Mouse (Mus musculus) cerebellum, adult 9-11 months (tissue): ENCODE data around the gene Cryba4.

Experiments
- DNase-seq: peaks from one replicate; pipeline ENCODE4 v3.0.0; 2022

The Cryba4 gene

GRCm38 (mm10) chr5:112265110-112265509 is 12.8 kb upstream of the Cryba4 start:
- no peak for DNase-seq

GRCm38 (mm10) chr5:112264099-112264498 is 11.8 kb upstream of the Cryba4 start:
- DNase-seq: no peak

- no peak for DNase-seq
These were observed 8.5 kb upstream of the Cryba4 start for GRCm38 (mm10) chr5:112260818-112261217.

DNA sequence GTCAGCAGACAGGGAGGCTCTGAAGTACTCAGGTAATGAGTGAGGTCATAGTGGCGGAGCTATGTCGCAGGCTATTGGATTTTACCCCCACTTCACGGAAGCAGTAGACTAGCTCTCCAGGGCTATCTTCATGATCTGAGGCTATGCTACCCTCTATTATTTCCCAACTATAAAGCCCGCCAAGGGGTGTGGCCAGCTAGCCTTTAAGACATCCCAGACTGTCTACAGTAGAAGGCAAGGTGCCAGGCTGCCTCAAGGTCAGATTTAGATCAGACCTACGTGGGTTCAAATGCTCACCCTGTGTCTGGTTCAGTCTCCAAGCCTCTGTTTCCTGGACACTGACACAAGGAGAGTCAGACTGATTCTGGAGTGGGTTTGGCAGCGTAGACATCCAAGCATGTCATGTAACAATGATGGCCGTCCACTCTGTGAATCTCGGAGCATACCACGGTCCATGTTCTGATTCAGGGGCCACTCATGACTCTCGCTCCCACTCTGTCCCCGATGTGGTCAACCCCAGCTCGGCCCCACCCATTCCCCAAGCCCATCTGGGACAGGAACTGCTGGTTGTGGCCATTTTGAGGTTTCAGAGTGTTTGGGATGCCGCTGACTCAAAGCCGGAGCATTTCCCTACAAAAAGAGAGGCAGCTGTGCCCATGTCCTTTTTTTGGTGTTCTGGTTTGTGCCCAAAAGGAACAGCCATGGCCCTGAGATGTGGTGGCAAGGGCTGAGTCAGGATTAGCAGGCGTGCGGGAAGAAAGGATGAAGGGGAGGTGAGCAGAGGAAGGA is 7.7 kb upstream of the Cryba4 start:
- no peak for DNase-seq

DNA sequence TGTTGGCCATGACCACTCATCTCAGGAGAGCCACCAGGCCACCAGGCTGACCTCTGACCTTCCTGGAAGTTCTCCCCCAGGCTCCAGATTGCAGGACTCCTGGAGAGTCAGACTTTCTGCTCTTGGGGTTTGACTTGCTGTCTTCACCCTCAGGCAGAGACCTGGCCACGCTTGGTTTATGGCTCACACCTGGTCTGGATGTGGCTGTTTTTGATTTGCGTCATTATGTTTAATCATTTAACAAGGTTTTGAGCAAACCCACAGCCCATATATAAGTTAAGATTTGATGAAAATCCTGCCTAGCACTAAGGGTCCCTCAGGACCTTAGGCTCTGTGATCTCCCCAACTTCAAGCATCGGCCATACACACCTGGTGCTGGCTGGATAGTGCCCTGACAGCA is 5.6 kb upstream of the Cryba4 start:
- DNase-seq: no peak

GRCm38 (mm10) chr5:112256457-112256856 is 4.1 kb upstream of the Cryba4 start:
- DNase-seq: peak; percentile 73

DNA sequence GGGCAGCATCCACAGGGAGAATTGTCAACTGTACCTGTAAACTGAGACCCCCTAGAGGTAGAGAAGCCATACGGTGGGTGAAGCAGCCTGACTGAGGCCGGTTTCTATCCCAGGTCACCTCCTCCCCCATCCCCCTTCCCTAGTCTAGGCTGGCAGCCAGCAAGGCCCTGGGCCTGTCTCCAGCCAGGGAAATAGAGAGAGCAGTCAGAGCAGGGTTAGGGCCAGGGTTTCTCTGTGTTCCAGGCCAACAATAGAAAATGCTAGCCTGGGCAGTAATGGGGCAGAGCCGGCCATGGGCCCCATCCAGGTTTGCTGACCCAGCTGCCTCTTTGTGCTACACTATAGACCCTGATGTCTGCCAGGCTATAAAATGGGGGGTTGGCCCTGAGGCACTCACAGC is 3.1 kb upstream of the Cryba4 start, which contains the start of gene Crybb1:
TSS of gene Crybb1 (plus strand) at position 390 of the 400 bp plus-strand sequence.
- peak; percentile 94 for DNase-seq

DNA sequence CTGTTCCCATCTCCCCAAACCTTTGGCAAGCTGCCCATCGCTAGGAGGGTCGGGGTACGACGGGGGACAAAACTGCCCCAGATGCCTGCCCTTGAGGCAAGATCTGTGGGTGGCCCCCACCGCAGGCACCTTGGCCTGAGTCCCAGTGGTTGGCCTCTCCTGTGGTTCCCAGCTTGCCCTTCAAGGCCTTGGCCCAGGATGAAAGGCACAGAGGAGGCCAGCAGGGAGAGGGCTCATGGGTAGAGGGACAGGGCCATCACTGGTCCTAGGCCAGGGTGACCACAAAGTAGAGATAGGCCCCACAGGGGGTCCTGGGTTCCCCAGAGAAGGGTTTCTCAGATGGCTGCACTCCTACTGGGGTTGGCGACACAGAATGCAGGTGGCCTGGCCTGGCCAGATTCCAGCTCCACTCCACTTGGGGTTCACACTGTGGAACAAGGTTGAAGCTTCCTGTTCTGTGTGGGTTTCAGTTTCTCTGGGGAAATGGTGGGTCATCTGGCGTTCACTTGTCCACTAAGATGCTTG is 2.0 kb upstream of the Cryba4 start:
- DNase-seq: peak; percentile 82

DNA sequence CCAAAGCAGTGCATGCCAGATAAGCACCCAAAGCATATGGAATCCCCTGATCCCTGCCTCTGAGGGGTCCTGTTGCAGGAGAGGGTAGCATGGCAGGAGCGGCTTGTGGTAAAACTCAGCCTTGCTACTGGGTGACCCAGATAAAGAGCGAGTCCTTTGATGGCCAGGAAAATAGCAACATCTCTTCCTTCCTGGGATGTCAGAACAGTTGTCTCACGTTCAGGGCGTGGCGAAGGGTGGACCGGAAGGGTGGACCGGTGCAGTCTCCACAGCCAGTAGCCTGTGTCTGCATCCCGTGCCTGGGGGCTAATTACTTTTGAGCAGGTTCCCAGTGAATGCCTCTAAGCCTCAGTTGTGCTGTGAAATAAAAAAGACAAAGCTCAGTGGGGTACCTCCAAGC is 851 bp upstream of the Cryba4 start:
- no peak for DNase-seq

DNA sequence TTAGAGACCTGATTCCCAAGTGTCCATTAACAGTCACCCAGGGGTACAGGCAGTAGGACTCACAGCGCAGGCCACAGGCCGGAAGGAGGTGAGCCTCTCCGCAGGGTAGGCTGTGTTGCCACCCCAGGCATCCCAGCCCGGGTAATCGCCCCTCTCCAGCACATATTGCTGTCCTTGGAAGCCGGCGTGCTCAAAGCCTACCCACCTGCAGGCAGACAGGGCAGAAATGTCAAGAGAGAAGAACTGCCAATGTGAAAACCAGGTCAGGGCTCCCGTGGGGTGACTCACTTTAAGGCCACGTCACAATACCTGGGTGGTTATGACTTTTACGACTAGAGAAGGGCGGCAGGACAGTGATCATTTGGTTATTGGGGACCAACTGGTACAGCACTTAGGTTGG is 3.2 kb downstream of the Cryba4 start:
- no peak for DNase-seq

- DNase-seq: no peak
These were observed 4.9 kb downstream of the Cryba4 start for GRCm38 (mm10) chr5:112247399-112247798.

DNA sequence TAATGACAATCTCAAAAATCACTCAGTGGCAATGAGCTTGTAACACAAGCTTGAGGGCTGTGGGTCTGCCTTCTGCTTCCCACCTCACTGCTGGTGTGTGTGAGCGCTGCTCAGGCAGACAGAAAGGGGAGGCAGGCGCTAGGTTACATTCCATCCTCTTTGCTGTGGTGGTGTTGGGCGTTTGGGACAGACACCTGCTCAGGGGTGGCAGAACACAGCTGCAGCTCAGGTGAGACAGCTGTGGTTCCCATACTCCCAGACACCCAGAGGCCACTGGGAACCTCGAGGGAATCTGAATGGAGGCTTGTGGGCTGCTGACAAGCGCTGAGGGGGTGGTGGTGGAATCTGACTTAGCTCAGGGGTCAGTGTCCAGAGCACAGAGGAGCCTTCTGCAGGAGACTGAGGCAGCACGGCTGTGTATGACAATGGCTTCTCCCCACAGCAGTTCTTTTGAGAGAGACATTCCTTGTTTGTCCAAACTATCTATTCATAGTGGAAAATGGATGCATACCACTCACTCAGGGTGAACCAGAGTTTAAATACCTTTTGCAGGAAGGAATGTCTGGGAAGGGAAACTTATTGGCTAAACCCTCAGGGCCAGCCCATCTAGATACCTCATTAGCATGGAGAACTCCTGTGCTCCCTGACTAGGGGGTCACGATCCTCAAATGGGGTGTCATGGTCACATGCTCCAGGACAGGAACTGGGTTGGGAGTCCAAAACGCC is 7.3 kb downstream of the Cryba4 start:
- DNase-seq: no peak

- DNase-seq: no peak
These were observed 8.1 kb downstream of the Cryba4 start for GRCm38 (mm10) chr5:112244275-112244562.

GRCm38 (mm10) chr5:112243539-112244274 is 8.6 kb downstream of the Cryba4 start:
- no peak for DNase-seq

DNA sequence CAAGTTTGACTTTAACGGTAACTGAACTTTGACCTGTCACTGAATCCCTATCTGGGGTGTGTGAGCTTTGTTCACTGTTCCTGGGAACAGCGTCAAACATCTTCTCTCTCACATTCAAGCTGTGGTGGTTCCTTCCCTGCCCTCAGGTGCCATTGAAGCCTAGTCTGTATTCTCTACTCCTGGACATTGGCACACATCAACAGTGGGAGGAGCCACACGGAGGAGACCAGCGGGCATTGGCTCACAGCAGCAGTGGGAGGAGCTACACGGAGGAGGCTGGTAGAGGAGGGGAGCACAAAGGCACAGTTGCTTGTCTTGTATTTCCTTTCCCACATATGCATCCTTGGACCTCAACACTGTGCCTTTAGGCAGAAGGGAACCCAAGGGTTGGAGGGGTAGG is 9.3 kb downstream of the Cryba4 start:
- no peak for DNase-seq

- DNase-seq: no peak
These were observed 9.9 kb downstream of the Cryba4 start for GRCm38 (mm10) chr5:112242361-112242778.

DNA sequence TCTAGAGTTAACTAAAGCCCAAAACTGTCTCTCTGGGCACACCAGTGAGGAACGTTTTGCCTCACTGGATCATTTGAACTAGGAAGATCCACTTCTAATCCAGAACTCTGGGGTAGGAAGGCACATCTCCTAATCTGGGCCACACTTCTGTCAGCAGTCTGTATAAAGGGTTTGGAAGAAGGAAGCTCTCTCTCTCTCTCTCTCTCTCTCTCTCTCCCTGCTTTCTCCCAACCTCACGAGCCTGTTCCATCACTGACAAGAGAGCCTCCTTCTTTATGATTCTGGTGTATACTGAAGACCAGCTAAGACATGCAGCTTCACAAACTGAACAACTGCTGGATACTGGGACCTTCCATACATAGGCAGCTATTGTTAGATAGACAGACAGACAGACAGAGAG is 10.5 kb downstream of the Cryba4 start:
- DNase-seq: no peak

- DNase-seq: peak; percentile 86
These were observed 11.6 kb downstream of the Cryba4 start for GRCm38 (mm10) chr5:112240761-112241160.

GRCm38 (mm10) chr5:112238781-112239482 is 13.4 kb downstream of the Cryba4 start:
- DNase-seq: no peak

DNA sequence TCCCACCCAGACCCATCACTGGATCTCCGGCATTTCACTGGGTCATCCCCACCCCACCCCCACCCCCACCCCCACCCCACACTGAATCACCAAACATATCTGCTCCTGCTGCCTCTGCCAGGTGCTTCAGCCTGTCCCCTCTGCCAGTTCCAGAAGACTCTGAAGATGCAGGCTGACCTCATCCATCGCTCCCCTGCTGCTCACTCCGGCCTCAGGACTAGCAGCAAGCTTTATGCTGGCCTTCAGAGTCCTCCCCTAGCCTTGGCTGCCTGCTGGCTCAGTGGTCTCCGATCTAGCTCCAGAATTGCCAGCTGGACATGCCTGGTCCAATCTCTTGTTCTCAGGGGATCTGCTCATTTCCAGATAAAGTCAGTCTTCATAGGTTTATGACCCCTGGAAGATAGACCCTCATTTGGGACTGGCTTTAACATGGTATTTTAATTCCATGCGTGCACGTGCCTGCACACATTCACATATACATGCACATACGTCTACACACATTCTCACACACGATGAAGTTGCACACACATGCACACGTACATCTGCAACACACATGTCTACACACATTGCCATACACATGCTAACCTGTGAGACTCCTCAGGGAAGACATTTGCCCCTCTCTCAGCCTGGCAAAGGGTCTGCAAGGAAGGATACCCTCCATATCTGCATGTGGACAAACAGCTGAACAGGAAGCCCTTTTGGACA is 14.3 kb downstream of the Cryba4 start:
- no peak for DNase-seq

GRCm38 (mm10) chr5:112237439-112237838 is 14.9 kb downstream of the Cryba4 start:
- DNase-seq: no peak

DNA sequence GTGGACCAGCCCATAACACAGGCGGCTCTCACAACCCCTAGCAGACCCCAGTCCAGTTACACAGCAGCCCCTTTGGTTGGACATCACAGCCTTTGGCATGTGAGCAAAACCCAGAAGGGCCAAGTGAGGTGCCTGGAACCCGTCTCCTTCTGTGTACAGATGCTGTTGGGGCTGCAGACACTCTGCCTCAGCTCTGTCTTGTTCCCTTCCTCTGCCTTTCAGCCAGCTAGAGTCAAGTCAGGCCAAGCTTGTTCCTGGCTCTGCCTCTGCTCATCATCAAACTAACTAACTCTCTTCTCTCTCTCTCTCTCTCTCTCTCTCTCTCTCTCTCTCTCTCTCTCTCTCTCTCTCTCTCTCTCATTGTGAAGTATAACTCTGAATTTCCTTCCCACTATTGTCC is 15.7 kb downstream of the Cryba4 start:
- DNase-seq: no peak
